Comparison of ENCODE assay signal across 12 mouse cellular contexts in the genomic region with DNA sequence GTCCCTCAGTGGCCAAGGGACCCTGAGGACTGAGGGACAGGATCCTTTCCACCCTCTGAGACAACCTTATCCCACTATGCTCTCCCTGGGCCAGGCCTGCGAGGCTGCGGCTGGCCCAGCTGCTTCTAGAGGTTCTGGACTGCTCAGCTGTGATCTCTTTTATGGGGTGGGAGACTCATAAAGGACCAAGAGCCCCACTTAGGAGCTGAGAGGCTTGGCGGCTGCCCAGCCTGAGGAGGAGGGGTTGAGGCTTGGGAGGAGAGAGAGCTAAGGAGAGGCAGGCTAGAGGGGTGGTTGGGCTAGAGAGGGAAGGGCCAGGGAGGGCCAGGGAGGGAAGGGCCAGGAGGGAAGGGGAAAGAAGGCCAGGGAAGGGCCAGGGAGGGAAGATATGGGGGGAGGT. TPM values are rescaled to one million over a fixed set of nuclear protein-coding genes. Genes with fewer than 3 reads are reported as not detected.
DNase-seq lines count a peak whose midpoint lies in the region; ATAC-seq lines count a peak whose summit lies in the region.
"Had no signal": no experiment of that assay in that cellular context is flagged by ENCODE, and none has a peak within 500 bp of the region (broad histone marks: within the 10 kb centered on the region; RNA-seq: fewer than 3 reads in every experiment).

No protein-coding gene starts in this region.

- 38% methylated on average over 3 of the region's 3 CpGs for WGBS in kidney, embryonic 16.5 days
- 37% methylated on average over 3 of the region's 3 CpGs for WGBS in intestine, embryonic 16.5 days

- intact Hi-C loops in gastrocnemius, postnatal 14 days (cut with DNase I; ENCODE audit: low total_unique reads), result no loop called here

- no peaks in the 10 kb centered on the region for H3K36me3 ChIP-seq in kidney, embryonic 16.5 days (ENCODE audit: insufficient read depth, low read length)
- H3K36me3 ChIP-seq in intestine, embryonic 16.5 days (ENCODE audit: control insufficient read depth, insufficient read depth, low read length), result no peaks in the 10 kb centered on the region

- H3K27me3 ChIP-seq in kidney, embryonic 16.5 days (ENCODE audit: insufficient read depth, low read length), result no peaks in the 10 kb centered on the region
- no peaks in the 10 kb centered on the region for H3K27me3 ChIP-seq in intestine, embryonic 16.5 days (replicated peaks; ENCODE audit: control insufficient read depth, insufficient read depth, low read length)

- no peak overlapping the region for H3K4me3 ChIP-seq in kidney, embryonic 16.5 days (ENCODE audit: low read length)
- H3K4me3 ChIP-seq in intestine, embryonic 16.5 days (ENCODE audit: low read length), result no peak overlapping the region

- H3K9me3 ChIP-seq in kidney, embryonic 16.5 days (ENCODE audit: low read length), result no peaks in the 10 kb centered on the region
- H3K9me3 ChIP-seq in intestine, embryonic 16.5 days (ENCODE audit: control insufficient read depth, low read length), result no peaks in the 10 kb centered on the region

- 0 out of 2 replicates have a peak, but pooled peaks cover 6% of the 10 kb centered on the region for H3K4me1 ChIP-seq in kidney, embryonic 16.5 days (ENCODE audit: insufficient read depth, low read length)
- peaks cover 10% of the 10 kb centered on the region; the same call in 1 of the 2 replicates for H3K4me1 ChIP-seq in intestine, embryonic 16.5 days (ENCODE audit: control insufficient read depth, insufficient read depth, low read length)

- peak; percentile 69 for ATAC-seq in kidney, embryonic 16.5 days (ENCODE audit: low FRiP score, low TSS enrichment)
- ATAC-seq in intestine, embryonic 16.5 days, result peak; percentile 89

- H3K27ac ChIP-seq in kidney, embryonic 16.5 days (ENCODE audit: low read length), result peak overlapping the region; percentile 7; the same call in 1 of the 2 replicates
- peak overlapping the region; percentile 69; the same call in 1 of the 2 replicates for H3K27ac ChIP-seq in intestine, embryonic 16.5 days (ENCODE audit: low read length)

- no peak overlapping the region for H3K4me2 ChIP-seq in kidney, embryonic 16.5 days (replicated peaks; ENCODE audit: low read depth, low read length)
- no peak overlapping the region for H3K4me2 ChIP-seq in intestine, embryonic 16.5 days (ENCODE audit: low read depth, low read length)

- peak; percentile 57 for DNase-seq in gastrocnemius, postnatal 14 days
- no peak for DNase-seq in gastrocnemius, adult 18-20 months (ENCODE audit: low spot score)
- no peak for DNase-seq in kidney, postnatal 36 days
- DNase-seq in NIH3T3 (ENCODE audit: low read depth), result peak; percentile 36
- DNase-seq in retina, embryonic 14.5 days (ENCODE audit: low spot score), result no peak
- DNase-seq in natural killer cell, adult 2 months (ENCODE audit: low spot score in 2 of 2), result no peak
- DNase-seq: right cerebral cortex, postnatal 14 days had no signal

- H3K9ac ChIP-seq in kidney, embryonic 16.5 days (replicated peaks; ENCODE audit: low read length), result no peak overlapping the region
- no peak overlapping the region for H3K9ac ChIP-seq in intestine, embryonic 16.5 days (ENCODE audit: low read depth, low read length)

RNA-seq across cellular contexts. Expression of gene Prss38, which starts 11.0 kb away (rescaled TPM):
- under 1 TPM in 1 of 2 experiments, not detected in 1; 0.23 TPM for total RNA-seq in gastrocnemius, postnatal 14 days (2021)
- not detected for total RNA-seq in gastrocnemius, adult 18-20 months (2021)
- polyA plus RNA-seq in kidney, embryonic 16.5 days (2015; fragmentation: Nextera tagmentation; extraction: Ambion mirVana), result not detected in 2 replicates
- not detected in 2 replicates for polyA plus RNA-seq in intestine, embryonic 16.5 days (2015; fragmentation: Nextera tagmentation; extraction: Ambion mirVana)
- total RNA-seq: megakaryocyte progenitor cell, adult 5-6 weeks had no signal
- polyA plus RNA-seq: forebrain, embryonic 11.5 days; neural tube, embryonic 11.5 days had no signal

RNA-seq across cellular contexts. Expression of gene Wnt9a, which starts 57.7 kb away (rescaled TPM):
- 1 to 10 TPM; 8.8 to 9.8 TPM for total RNA-seq in gastrocnemius, postnatal 14 days (2021)
- total RNA-seq in gastrocnemius, adult 18-20 months (2021), result 1 to 10 TPM; 7.9 to 9.9 TPM
- 1.6 and 1.8 TPM in 2 replicates for polyA plus RNA-seq in kidney, embryonic 16.5 days (2015; fragmentation: Nextera tagmentation; extraction: Ambion mirVana)
- polyA plus RNA-seq in intestine, embryonic 16.5 days (2015; fragmentation: Nextera tagmentation; extraction: Ambion mirVana), result 4.2 and 4.4 TPM in 2 replicates
- total RNA-seq: megakaryocyte progenitor cell, adult 5-6 weeks had no signal

Comparison
In these comparisons a context has a peak if more than half of its experiments do, and no peak if none do; other contexts are left out.
1. DNase-seq: peak in gastrocnemius, postnatal 14 days (single experiment) and NIH3T3 (single experiment); none in gastrocnemius, adult 18-20 months (single experiment), kidney, postnatal 36 days (0 of 2), retina, embryonic 14.5 days (single experiment) and natural killer cell, adult 2 months (0 of 2).